8 mouse cellular contexts compared by ENCODE assay signal in genomic region chr5:38259455-38260106, GRCm38 (mm10). TPM values are rescaled to one million over a fixed set of nuclear protein-coding genes. Genes with fewer than 3 reads are reported as not detected.
DNase-seq lines count a peak whose midpoint lies in the region; ATAC-seq and TF ChIP-seq lines count a peak whose summit lies in the region.

No protein-coding gene starts in this region.

- H3K36me3 ChIP-seq in hindbrain, embryonic 16.5 days (ENCODE audit: control insufficient read depth, insufficient read depth, low read length), result peaks cover 11% of the 10 kb centered on the region
- H3K36me3 ChIP-seq in midbrain, embryonic 16.5 days (ENCODE audit: control insufficient read depth, insufficient read depth, low read length), result peaks cover 19% of the 10 kb centered on the region

- intact Hi-C loops in left cerebral cortex, adult 2 months (cut with DNase I), result no loop called here
- intact Hi-C loops in left cerebral cortex, postnatal 10 days (cut with DNase I), result no loop called here

- H3K27me3 ChIP-seq in hindbrain, embryonic 16.5 days (replicated peaks; ENCODE audit: control insufficient read depth, insufficient read depth, low read length), result no peaks in the 10 kb centered on the region; the same call in 1 of the 2 replicates
- no peaks in the 10 kb centered on the region for H3K27me3 ChIP-seq in midbrain, embryonic 16.5 days (ENCODE audit: control insufficient read depth, insufficient read depth, low read depth, low read length)

- WGBS in hindbrain, embryonic 16.5 days, result 46% methylated on average over 9 of the region's 9 CpGs
- 44% methylated on average over 9 of the region's 9 CpGs for WGBS in midbrain, embryonic 16.5 days

- TF ChIP-seq CTCF in left cerebral cortex, adult 2 months (IDR thresholded peaks at IDR 0.05), result no peak
- TF ChIP-seq CTCF in bone marrow macrophage, adult 2 months (IDR thresholded peaks at IDR 0.05; ENCODE audit: low read depth, low read length), result no peak

- peak overlapping the region; percentile 81 for H3K9ac ChIP-seq in hindbrain, embryonic 16.5 days (ENCODE audit: low read depth, low read length)
- peak overlapping the region; percentile 77 for H3K9ac ChIP-seq in midbrain, embryonic 16.5 days (ENCODE audit: low read depth, low read length)

- no peak for DNase-seq in left cerebral cortex, adult 2 months (ENCODE audit: extremely low spot score in 1 of 2, low spot score in 2 of 2)
- no peak for DNase-seq in left cerebral cortex, postnatal 10 days (ENCODE audit: extremely low spot score in 1 of 2, low spot score in 2 of 2)
- no peak for DNase-seq in adrenal gland, postnatal 14 days
- DNase-seq in urinary bladder, adult 18-20 months (ENCODE audit: low spot score in 2 of 2), result no peak

- peaks cover 7% of the 10 kb centered on the region; the same call in 1 of the 2 replicates for H3K4me1 ChIP-seq in bone marrow macrophage, adult 2 months (ENCODE audit: control insufficient read depth, insufficient read depth, low read length)
- peaks cover 6% of the 10 kb centered on the region for H3K4me1 ChIP-seq in hindbrain, embryonic 16.5 days (ENCODE audit: control insufficient read depth, insufficient read depth, low read depth, low read length)
- H3K4me1 ChIP-seq in midbrain, embryonic 16.5 days (ENCODE audit: control insufficient read depth, insufficient read depth, low read length), result peaks cover 6% of the 10 kb centered on the region

- TF ChIP-seq POLR2A in bone marrow macrophage, adult 2 months (IDR thresholded peaks at IDR 0.05; ENCODE audit: borderline replicate concordance, low read depth, low read length), result no peak

- H3K4me3 ChIP-seq in left cerebral cortex, adult 2 months, result peak overlapping the region; percentile 89
- H3K4me3 ChIP-seq in bone marrow macrophage, adult 2 months (ENCODE audit: insufficient read depth, low read length), result peak overlapping the region; percentile 95
- peak overlapping the region; percentile 71 for H3K4me3 ChIP-seq in hindbrain, embryonic 16.5 days (ENCODE audit: low read length)
- peak overlapping the region; percentile 56 for H3K4me3 ChIP-seq in midbrain, embryonic 16.5 days (ENCODE audit: low read depth, low read length)

- H3K4me2 ChIP-seq in hindbrain, embryonic 16.5 days (ENCODE audit: low read length), result peak overlapping the region; percentile 77
- peak overlapping the region; percentile 94 for H3K4me2 ChIP-seq in midbrain, embryonic 16.5 days (ENCODE audit: low read length)

- ATAC-seq in hindbrain, embryonic 16.5 days, result no peak
- peak; percentile 26; the same call in 1 of the 2 replicates for ATAC-seq in midbrain, embryonic 16.5 days
- no peak for ATAC-seq in granulocyte monocyte progenitor cell, adult 5-6 weeks (replicated peaks; ENCODE audit: poor library complexity, severe bottlenecking)

- no peaks in the 10 kb centered on the region for H3K9me3 ChIP-seq in hindbrain, embryonic 16.5 days (ENCODE audit: control insufficient read depth, low read length)
- H3K9me3 ChIP-seq in midbrain, embryonic 16.5 days (replicated peaks; ENCODE audit: control insufficient read depth, low read length, poor library complexity, severe bottlenecking), result no peaks in the 10 kb centered on the region

- peak overlapping the region; percentile 95 for H3K27ac ChIP-seq in left cerebral cortex, adult 2 months
- H3K27ac ChIP-seq in bone marrow macrophage, adult 2 months (ENCODE audit: insufficient read depth, low read depth, low read length), result peak overlapping the region; percentile 73
- H3K27ac ChIP-seq in hindbrain, embryonic 16.5 days (ENCODE audit: low read depth, low read length), result peak overlapping the region; percentile 77
- H3K27ac ChIP-seq in midbrain, embryonic 16.5 days (ENCODE audit: low read length), result peak overlapping the region; percentile 79

RNA-seq across cellular contexts. Expression of gene Tmem128, which starts 0.4 kb away (rescaled TPM):
- 10 to 100 TPM; 30.1 to 34.1 TPM for total RNA-seq in left cerebral cortex, adult 2 months (2021)
- 10 to 100 TPM; 39.1 to 40.4 TPM for total RNA-seq in left cerebral cortex, postnatal 10 days (2021)
- 40.3 and 45.2 TPM in 2 replicates for polyA plus RNA-seq in bone marrow macrophage, adult 2 months (2012; ENCODE audit: insufficient read depth, insufficient read length, missing spikeins)
- polyA plus RNA-seq in hindbrain, embryonic 16.5 days (2015; fragmentation: Nextera tagmentation; extraction: Ambion mirVana), result 89.3 and 91.4 TPM in 2 replicates
- polyA plus RNA-seq in midbrain, embryonic 16.5 days (2015; fragmentation: Nextera tagmentation; extraction: Ambion mirVana), result 92.9 and 94.6 TPM in 2 replicates
- total RNA-seq in adrenal gland, postnatal 14 days (2021), result 42.6 and 46.3 TPM in 2 replicates
- 38.4 and 40.5 TPM in 2 replicates for total RNA-seq in granulocyte monocyte progenitor cell, adult 5-6 weeks (2014; fragmentation: Nextera tagmentation)
- 31.4 and 36.8 TPM in 2 replicates for total RNA-seq in granulocyte monocyte progenitor cell, adult 5-6 weeks (2017)

RNA-seq across cellular contexts. Expression of gene Otop1, which starts 16.2 kb away (rescaled TPM):
- total RNA-seq in left cerebral cortex, adult 2 months (2021), result not detected
- not detected for total RNA-seq in left cerebral cortex, postnatal 10 days (2021)
- polyA plus RNA-seq in bone marrow macrophage, adult 2 months (2012; ENCODE audit: insufficient read depth, insufficient read length, missing spikeins), result not detected in 2 replicates
- polyA plus RNA-seq in hindbrain, embryonic 16.5 days (2015; fragmentation: Nextera tagmentation; extraction: Ambion mirVana), result 0.07 TPM in 1 of 2 replicates, not detected in the other
- 0.11 TPM in 1 of 2 replicates, not detected in the other for polyA plus RNA-seq in midbrain, embryonic 16.5 days (2015; fragmentation: Nextera tagmentation; extraction: Ambion mirVana)
- total RNA-seq in adrenal gland, postnatal 14 days (2021), result 39.1 and 52.7 TPM in 2 replicates
- not detected in 2 replicates for total RNA-seq in granulocyte monocyte progenitor cell, adult 5-6 weeks (2014; fragmentation: Nextera tagmentation)
- not detected in 2 replicates for total RNA-seq in granulocyte monocyte progenitor cell, adult 5-6 weeks (2017)

RNA-seq across cellular contexts. Expression of gene Lyar, which starts 39.3 kb away (rescaled TPM):
- 10 to 100 TPM; 10.7 to 12.1 TPM for total RNA-seq in left cerebral cortex, adult 2 months (2021)
- 10 to 100 TPM; 12.0 to 12.9 TPM for total RNA-seq in left cerebral cortex, postnatal 10 days (2021)
- 19.2 and 19.7 TPM in 2 replicates for polyA plus RNA-seq in bone marrow macrophage, adult 2 months (2012; ENCODE audit: insufficient read depth, insufficient read length, missing spikeins)
- 36.7 and 37.9 TPM in 2 replicates for polyA plus RNA-seq in hindbrain, embryonic 16.5 days (2015; fragmentation: Nextera tagmentation; extraction: Ambion mirVana)
- polyA plus RNA-seq in midbrain, embryonic 16.5 days (2015; fragmentation: Nextera tagmentation; extraction: Ambion mirVana), result 35.4 and 41.9 TPM in 2 replicates
- 26.5 and 27.3 TPM in 2 replicates for total RNA-seq in adrenal gland, postnatal 14 days (2021)
- total RNA-seq in granulocyte monocyte progenitor cell, adult 5-6 weeks (2014; fragmentation: Nextera tagmentation), result 92.9 and 121 TPM in 2 replicates
- total RNA-seq in granulocyte monocyte progenitor cell, adult 5-6 weeks (2017), result 133 and 160 TPM in 2 replicates

RNA-seq across cellular contexts. Expression of gene Zbtb49, which starts 39.3 kb away (rescaled TPM):
- total RNA-seq in left cerebral cortex, adult 2 months (2021), result 10 to 100 TPM; 21.1 to 22.9 TPM
- total RNA-seq in left cerebral cortex, postnatal 10 days (2021), result 10 to 100 TPM; 14.2 to 18.1 TPM
- polyA plus RNA-seq in bone marrow macrophage, adult 2 months (2012; ENCODE audit: insufficient read depth, insufficient read length, missing spikeins), result 5.6 and 7.1 TPM in 2 replicates
- polyA plus RNA-seq in hindbrain, embryonic 16.5 days (2015; fragmentation: Nextera tagmentation; extraction: Ambion mirVana), result 16.9 and 17.9 TPM in 2 replicates
- 19.8 and 21.7 TPM in 2 replicates for polyA plus RNA-seq in midbrain, embryonic 16.5 days (2015; fragmentation: Nextera tagmentation; extraction: Ambion mirVana)
- total RNA-seq in adrenal gland, postnatal 14 days (2021), result 9.4 and 10.3 TPM in 2 replicates
- total RNA-seq in granulocyte monocyte progenitor cell, adult 5-6 weeks (2014; fragmentation: Nextera tagmentation), result 4.5 and 6.5 TPM in 2 replicates
- 3.3 and 7.5 TPM in 2 replicates for total RNA-seq in granulocyte monocyte progenitor cell, adult 5-6 weeks (2017)

RNA-seq across cellular contexts. Expression of gene Drd5, which starts 59.6 kb away (rescaled TPM):
- total RNA-seq in left cerebral cortex, adult 2 months (2021), result 1 to 10 TPM; 1.4 to 2.0 TPM
- 1 to 10 TPM; 1.8 to 1.9 TPM for total RNA-seq in left cerebral cortex, postnatal 10 days (2021)
- not detected in 2 replicates for polyA plus RNA-seq in bone marrow macrophage, adult 2 months (2012; ENCODE audit: insufficient read depth, insufficient read length, missing spikeins)
- polyA plus RNA-seq in hindbrain, embryonic 16.5 days (2015; fragmentation: Nextera tagmentation; extraction: Ambion mirVana), result 1.1 TPM in 2 replicates
- 0.82 and 0.90 TPM in 2 replicates for polyA plus RNA-seq in midbrain, embryonic 16.5 days (2015; fragmentation: Nextera tagmentation; extraction: Ambion mirVana)
- not detected in 2 replicates for total RNA-seq in adrenal gland, postnatal 14 days (2021)
- not detected in 2 replicates for total RNA-seq in granulocyte monocyte progenitor cell, adult 5-6 weeks (2014; fragmentation: Nextera tagmentation)
- not detected in 2 replicates for total RNA-seq in granulocyte monocyte progenitor cell, adult 5-6 weeks (2017)

Comparison
In these comparisons a context has a peak if more than half of its experiments do, and no peak if none do; other contexts are left out.
1. RNA of gene Otop1, which starts 16.2 kb away (total RNA-seq): 39.1 to 52.7 TPM in adrenal gland, postnatal 14 days; not detected in left cerebral cortex, adult 2 months, not detected in left cerebral cortex, postnatal 10 days and not detected in granulocyte monocyte progenitor cell, adult 5-6 weeks; every median in the first group is over 10 times any median in the second.
2. Peak in every context shown above with its lines, with median percentiles within 50 percentile points of each other: H3K27ac ChIP-seq and H3K4me3 ChIP-seq.